In the genomic region with DNA sequence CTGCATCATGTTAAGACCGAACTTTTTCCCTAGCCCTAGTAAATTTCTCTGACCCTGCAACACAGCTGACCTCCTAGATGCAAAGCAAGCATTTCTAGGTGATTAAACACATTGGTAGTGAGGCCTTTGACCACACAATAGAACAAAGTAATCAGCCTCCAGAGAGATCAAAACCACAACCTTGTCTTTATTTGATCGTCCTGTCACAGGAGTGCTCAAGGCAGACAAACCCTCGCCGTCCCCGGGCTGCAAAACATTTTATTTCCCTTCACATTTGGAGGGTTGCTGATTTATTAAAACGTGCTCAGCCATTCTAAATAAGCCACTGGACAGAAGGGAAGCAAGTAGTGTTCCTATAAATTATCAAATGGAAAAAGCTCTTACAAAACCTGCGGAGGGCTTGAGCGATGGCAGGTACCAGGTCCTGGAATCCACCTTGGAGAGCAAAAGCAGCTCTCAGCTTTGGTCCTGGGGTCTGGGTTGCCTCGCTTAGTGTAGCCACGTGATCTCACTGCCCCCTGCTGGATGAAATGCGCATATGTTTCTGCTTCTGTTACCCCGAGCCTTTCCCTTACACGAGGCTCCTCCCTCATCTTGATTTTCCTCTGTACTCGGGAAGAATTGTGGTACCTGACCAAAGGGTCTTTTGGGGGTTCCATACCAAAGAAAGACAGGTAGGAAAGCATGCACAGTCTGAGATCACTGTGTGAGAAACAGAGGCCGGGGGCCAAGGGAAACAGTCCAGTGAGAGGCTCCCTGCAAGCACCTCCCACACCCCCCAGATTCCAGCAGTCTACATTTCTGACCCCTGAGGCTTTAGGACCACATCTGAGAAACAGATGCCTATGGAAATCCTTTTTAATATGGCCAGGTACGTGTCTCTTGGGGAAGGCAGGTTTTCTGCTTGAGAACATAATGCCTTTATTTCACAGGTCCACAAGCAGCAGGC, we compare ENCODE assay signal across 9 mouse cellular contexts.
DNase-seq lines count a peak whose midpoint lies in the region; ATAC-seq and TF ChIP-seq lines count a peak whose summit lies in the region.
"Had no signal": no experiment of that assay in that cellular context is flagged by ENCODE, and none has a peak within 500 bp of the region (broad histone marks: within the 10 kb centered on the region; RNA-seq: fewer than 3 reads in every experiment).

No protein-coding gene starts in this region.

- peak overlapping the region; percentile 30; the same call in 1 of the 2 replicates for H3K9ac ChIP-seq in hindbrain, embryonic 15.5 days

- no peak overlapping the region for H3K27ac ChIP-seq in hindbrain, embryonic 15.5 days (replicated peaks)

- peak; percentile 96 for ATAC-seq in Patski
- ATAC-seq in hindbrain, embryonic 15.5 days (ENCODE audit: low FRiP score, low read depth), result peak; percentile 96

- TF ChIP-seq CTCF in Patski (IDR thresholded peaks at IDR 0.05), result peak; percentile 92

- peak; percentile 10 for DNase-seq in Patski (ENCODE audit: low read depth, low spot score)
- peak; percentile 77 to 84 for DNase-seq in cerebellum, postnatal 25 days
- peak; percentile 51 for DNase-seq in gastrocnemius, adult 18-20 months (ENCODE audit: low spot score)
- peak; percentile 76 for DNase-seq in layer of hippocampus, postnatal 36 days
- peak; percentile 53 for DNase-seq in lung, postnatal 25 days (ENCODE audit: low spot score)
- peak; percentile 88 to 91 for DNase-seq in right cerebral cortex, adult 2 months (ENCODE audit: low spot score in 2 of 2)
- peak; percentile 59 to 84 for DNase-seq in urinary bladder, postnatal 4 days (ENCODE audit: low spot score in 2 of 2)

- in situ Hi-C loops in Patski (cut with MboI; ENCODE audit: low pct_unique_long_range_greater_than_20kb), result loop anchor here (5.0 kb wide), 1 partner anchor 1665 kb away; no protein-coding TSS in a partner anchor

- H3K9me3 ChIP-seq in hindbrain, embryonic 15.5 days, result no peaks in the 10 kb centered on the region

- 6% methylated on average over 16 of the region's 16 CpGs for WGBS in hindbrain, embryonic 15.5 days

- POLR2A ChIA-PET in Patski (lab: Charles Lee), result no interaction called here

- no peaks in the 10 kb centered on the region for H3K36me3 ChIP-seq in hindbrain, embryonic 15.5 days

- H3K4me3 ChIP-seq in hindbrain, embryonic 15.5 days, result peak overlapping the region; percentile 20
- H3K4me3 ChIP-seq: megakaryocyte, embryonic 14.5 days had no signal

- peaks cover 5% of the 10 kb centered on the region; the same call in 1 of the 2 replicates for H3K4me1 ChIP-seq in hindbrain, embryonic 15.5 days (replicated peaks)
- H3K4me1 ChIP-seq: megakaryocyte, embryonic 14.5 days had no signal

- H3K27me3 ChIP-seq in Patski, result no peaks in the 10 kb centered on the region
- no peaks in the 10 kb centered on the region for H3K27me3 ChIP-seq in hindbrain, embryonic 15.5 days
- H3K27me3 ChIP-seq: megakaryocyte, embryonic 14.5 days had no signal

- CTCF ChIA-PET in Patski (lab: Charles Lee), result interaction anchor here (0.8 to 1.3 kb wide), 2 partner anchors 12 to 17 kb away, joined by 3 to 4 read pairs; no protein-coding TSS in a partner anchor

- H3K4me2 ChIP-seq in hindbrain, embryonic 15.5 days, result peak overlapping the region; percentile 57

Comparison
In these comparisons a context has a peak if more than half of its experiments do, and no peak if none do; other contexts are left out.
1. DNase-seq: peak in every context shown above with its lines; median percentile 90 in right cerebral cortex, adult 2 months; 80 in cerebellum, postnatal 25 days; 76 in layer of hippocampus, postnatal 36 days; 72 in urinary bladder, postnatal 4 days; 53 in lung, postnatal 25 days; 51 in gastrocnemius, adult 18-20 months; 10 in Patski.